Mouse (Mus musculus): ENCODE measurements at regions not wholly inside any gene's neighbourhood (a gene's known extent, or its start where the extent isn't known, plus 50 kb on each side); places are given as distances from the start of the nearest gene placed in this dataset.

- Histone ChIP-seq H3K36me3 (ENCODE audit: control insufficient read depth, insufficient read depth, low read length, poor library complexity, severe bottlenecking) (no peaks in the 10 kb centered on the region), H3K4me1 (ENCODE audit: control insufficient read depth, insufficient read depth, low read length) (no peaks in the 10 kb centered on the region), H3K4me3 (ENCODE audit: low read depth, low read length) (no peak overlapping the region), H3K27me3 (ENCODE audit: control insufficient read depth, insufficient read depth, low read length, poor library complexity, severe bottlenecking) (no peaks in the 10 kb centered on the region), H3K9me3 (replicated peaks; ENCODE audit: control insufficient read depth, insufficient read depth, low read length, poor library complexity, severe bottlenecking) (no peaks in the 10 kb centered on the region), H3K9ac (ENCODE audit: low read depth, poor library complexity, severe bottlenecking) (no peak overlapping the region), H3K27ac (ENCODE audit: insufficient read depth, low read length) (no peak overlapping the region)
- TF ChIP-seq CTCF (IDR thresholded peaks at IDR 0.05; ENCODE audit: low read depth, low read length), result no peak
- TF ChIP-seq POLR2A (IDR thresholded peaks at IDR 0.05; ENCODE audit: insufficient read depth, low read length), result no peak
- TF ChIP-seq EP300 (IDR thresholded peaks at IDR 0.05; ENCODE audit: insufficient read depth, low read depth, low read length), result no peak
Observed at GRCm38 (mm10) chr1:7457895-7458294, 2650.2 kb downstream of the Gm37988 start.

GRCm38 (mm10) chr1:7494096-7494495 lies 2686.4 kb downstream of the Gm37988 start:
- Histone ChIP-seq H3K36me3 (ENCODE audit: control insufficient read depth, insufficient read depth, low read length, poor library complexity, severe bottlenecking) (no peaks in the 10 kb centered on the region; the same call in 1 of the 2 replicates), H3K4me3 (ENCODE audit: low read depth, low read length) (no peak overlapping the region), H3K9me3 (replicated peaks; ENCODE audit: control insufficient read depth, insufficient read depth, low read length, poor library complexity, severe bottlenecking) (peaks cover 33% of the 10 kb centered on the region), H3K9ac (ENCODE audit: low read depth, poor library complexity, severe bottlenecking) (no peak overlapping the region), H3K27ac (ENCODE audit: insufficient read depth, low read length) (no peak overlapping the region), H3K27me3 (ENCODE audit: control insufficient read depth, insufficient read depth, low read length, poor library complexity, severe bottlenecking) (no peaks in the 10 kb centered on the region), H3K4me1 (ENCODE audit: control insufficient read depth, insufficient read depth, low read length) (no peaks in the 10 kb centered on the region)
- no peak for TF ChIP-seq POLR2A (IDR thresholded peaks at IDR 0.05; ENCODE audit: insufficient read depth, low read length)
- no peak for TF ChIP-seq CTCF (IDR thresholded peaks at IDR 0.05; ENCODE audit: low read depth, low read length)

GRCm38 (mm10) chr1:7499042-7499441 lies 2691.3 kb downstream of the Gm37988 start:
- Histone ChIP-seq H3K4me1 (ENCODE audit: control insufficient read depth, insufficient read depth, low read length) (no peaks in the 10 kb centered on the region), H3K9me3 (replicated peaks; ENCODE audit: control insufficient read depth, insufficient read depth, low read length, poor library complexity, severe bottlenecking) (peaks cover 52% of the 10 kb centered on the region), H3K4me3 (ENCODE audit: low read depth, low read length) (no peak overlapping the region), H3K27ac (ENCODE audit: insufficient read depth, low read length) (no peak overlapping the region), H3K27me3 (ENCODE audit: control insufficient read depth, insufficient read depth, low read length, poor library complexity, severe bottlenecking) (no peaks in the 10 kb centered on the region), H3K9ac (ENCODE audit: low read depth, poor library complexity, severe bottlenecking) (no peak overlapping the region), H3K36me3 (ENCODE audit: control insufficient read depth, insufficient read depth, low read length, poor library complexity, severe bottlenecking) (no peaks in the 10 kb centered on the region; the same call in 1 of the 2 replicates)
- TF ChIP-seq CTCF (IDR thresholded peaks at IDR 0.05; ENCODE audit: low read depth, low read length), result no peak
- no peak for TF ChIP-seq POLR2A (IDR thresholded peaks at IDR 0.05; ENCODE audit: insufficient read depth, low read length)
- TF ChIP-seq EP300 (IDR thresholded peaks at IDR 0.05; ENCODE audit: insufficient read depth, low read depth, low read length), result no peak

- Histone ChIP-seq H3K36me3 (ENCODE audit: control insufficient read depth, insufficient read depth, low read length, poor library complexity, severe bottlenecking) (no peaks in the 10 kb centered on the region), H3K27ac (ENCODE audit: insufficient read depth, low read length) (peak overlapping the region; percentile 67; the same call in 1 of the 2 replicates), H3K4me3 (ENCODE audit: low read depth, low read length) (no peak overlapping the region), H3K9me3 (replicated peaks; ENCODE audit: control insufficient read depth, insufficient read depth, low read length, poor library complexity, severe bottlenecking) (peaks cover 36% of the 10 kb centered on the region), H3K4me1 (ENCODE audit: control insufficient read depth, insufficient read depth, low read length) (no peaks in the 10 kb centered on the region), H3K27me3 (ENCODE audit: control insufficient read depth, insufficient read depth, low read length, poor library complexity, severe bottlenecking) (no peaks in the 10 kb centered on the region), H3K9ac (ENCODE audit: low read depth, poor library complexity, severe bottlenecking) (no peak overlapping the region)
- TF ChIP-seq EP300 (IDR thresholded peaks at IDR 0.05; ENCODE audit: insufficient read depth, low read depth, low read length), result no peak
- no peak for TF ChIP-seq CTCF (IDR thresholded peaks at IDR 0.05; ENCODE audit: low read depth, low read length)
- no peak for TF ChIP-seq POLR2A (IDR thresholded peaks at IDR 0.05; ENCODE audit: insufficient read depth, low read length)
Observed at GRCm38 (mm10) chr1:7502363-7502762, 2694.7 kb downstream of the Gm37988 start.

- H3K27me3 ChIP-seq (ENCODE audit: control insufficient read depth, insufficient read depth, low read length, poor library complexity, severe bottlenecking), result no peaks in the 10 kb centered on the region
- H3K4me1 ChIP-seq (ENCODE audit: control insufficient read depth, insufficient read depth, low read length), result peaks cover 2% of the 10 kb centered on the region
- H3K4me3 ChIP-seq (ENCODE audit: low read depth, low read length), result no peak overlapping the region
- TF ChIP-seq POLR2A (IDR thresholded peaks at IDR 0.05; ENCODE audit: insufficient read depth, low read length) (no peak), EP300 (IDR thresholded peaks at IDR 0.05; ENCODE audit: insufficient read depth, low read depth, low read length) (0 out of 2 replicates have a peak, but pooled peaks have one; percentile 14)
- no peak overlapping the region for H3K27ac ChIP-seq (ENCODE audit: insufficient read depth, low read length)
- no peaks in the 10 kb centered on the region for H3K9me3 ChIP-seq (replicated peaks; ENCODE audit: control insufficient read depth, insufficient read depth, low read length, poor library complexity, severe bottlenecking)
- H3K36me3 ChIP-seq (ENCODE audit: control insufficient read depth, insufficient read depth, low read length, poor library complexity, severe bottlenecking), result no peaks in the 10 kb centered on the region
- no peak overlapping the region for H3K9ac ChIP-seq (ENCODE audit: low read depth, poor library complexity, severe bottlenecking)
Observed at GRCm38 (mm10) chr1:7518791-7519190, 2711.1 kb downstream of the Gm37988 start.

- Histone ChIP-seq H3K9me3 (replicated peaks; ENCODE audit: control insufficient read depth, insufficient read depth, low read length, poor library complexity, severe bottlenecking) (no peaks in the 10 kb centered on the region), H3K4me3 (ENCODE audit: low read depth, low read length) (no peak overlapping the region), H3K27ac (ENCODE audit: insufficient read depth, low read length) (no peak overlapping the region), H3K36me3 (ENCODE audit: control insufficient read depth, insufficient read depth, low read length, poor library complexity, severe bottlenecking) (no peaks in the 10 kb centered on the region), H3K27me3 (ENCODE audit: control insufficient read depth, insufficient read depth, low read length, poor library complexity, severe bottlenecking) (no peaks in the 10 kb centered on the region), H3K9ac (ENCODE audit: low read depth, poor library complexity, severe bottlenecking) (no peak overlapping the region), H3K4me1 (ENCODE audit: control insufficient read depth, insufficient read depth, low read length) (no peaks in the 10 kb centered on the region)
- TF ChIP-seq POLR2A (IDR thresholded peaks at IDR 0.05; ENCODE audit: insufficient read depth, low read length) (no peak), CTCF (IDR thresholded peaks at IDR 0.05; ENCODE audit: low read depth, low read length) (no peak), EP300 (IDR thresholded peaks at IDR 0.05; ENCODE audit: insufficient read depth, low read depth, low read length) (no peak)
Observed at GRCm38 (mm10) chr1:7533506-7533905, 2725.8 kb downstream of the Gm37988 start.
